Mouse (Mus musculus) adrenal gland, postnatal 25 days (tissue): ENCODE measurements at regions not wholly inside any gene's neighbourhood (a gene's known extent, or its start where the extent isn't known, plus 50 kb on each side); places are given as distances from the start of the nearest gene placed in this dataset.
"Not testable (repeated sequence)": the region's sequence is repeated elsewhere in the genome, so short reads cannot be mapped to it uniquely, and the experiment has no call there.

Experiments
- DNase-seq: peaks from one replicate; pipeline ENCODE4 v3.0.0; 2021; ENCODE audit warnings: mixed read lengths

DNA sequence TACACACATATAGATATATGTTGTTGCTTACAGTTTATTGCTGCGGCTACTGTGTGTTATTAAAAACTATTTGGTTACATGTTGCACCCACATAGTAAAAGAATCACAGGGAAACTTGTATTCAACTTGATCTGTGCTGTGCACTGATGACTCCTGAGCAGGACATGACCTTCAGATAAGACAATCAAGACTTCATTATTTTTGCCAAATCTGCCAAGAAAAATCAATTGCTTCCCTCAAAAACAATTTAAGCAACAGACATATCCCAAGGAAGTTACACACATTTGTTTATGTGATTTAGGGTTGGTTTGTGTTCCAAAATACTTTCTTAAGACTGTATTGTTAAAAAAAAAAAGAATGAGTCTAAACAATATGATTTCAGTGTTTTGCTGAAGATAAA is 114.7 kb upstream of the Emcn start:
- DNase-seq, result no peak

DNA sequence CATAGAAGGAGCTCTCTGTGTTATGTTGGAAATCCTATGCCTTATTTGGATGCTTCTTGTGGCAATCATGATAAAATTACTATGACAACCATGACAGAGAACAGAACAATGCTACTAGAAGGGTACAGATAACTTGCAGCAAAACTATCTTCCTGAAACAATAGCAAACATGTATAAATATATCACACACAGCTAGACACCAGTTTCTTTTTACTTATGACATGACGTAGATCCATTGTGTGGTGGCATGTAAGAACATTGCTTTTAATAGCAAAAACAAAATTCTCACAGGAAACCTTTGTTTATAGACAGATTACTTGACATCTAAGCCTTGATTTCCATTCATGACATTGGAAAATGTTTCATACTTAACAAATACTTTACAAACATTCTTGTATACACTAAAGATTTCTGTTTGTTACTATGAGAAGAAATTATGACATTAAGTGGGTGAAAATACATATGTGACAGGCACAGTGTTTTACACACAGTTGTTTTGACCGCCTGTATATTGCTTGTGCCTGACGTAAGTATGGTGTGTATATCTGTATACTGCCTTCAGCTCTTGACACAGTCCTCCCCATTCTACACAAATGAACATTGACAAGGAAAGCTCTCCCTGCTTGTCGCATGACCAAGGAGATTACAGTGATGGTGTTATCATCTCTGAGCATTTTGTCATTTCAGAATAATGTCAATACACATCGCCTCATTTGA is 113.6 kb upstream of the Emcn start:
- no peak for DNase-seq

DNA sequence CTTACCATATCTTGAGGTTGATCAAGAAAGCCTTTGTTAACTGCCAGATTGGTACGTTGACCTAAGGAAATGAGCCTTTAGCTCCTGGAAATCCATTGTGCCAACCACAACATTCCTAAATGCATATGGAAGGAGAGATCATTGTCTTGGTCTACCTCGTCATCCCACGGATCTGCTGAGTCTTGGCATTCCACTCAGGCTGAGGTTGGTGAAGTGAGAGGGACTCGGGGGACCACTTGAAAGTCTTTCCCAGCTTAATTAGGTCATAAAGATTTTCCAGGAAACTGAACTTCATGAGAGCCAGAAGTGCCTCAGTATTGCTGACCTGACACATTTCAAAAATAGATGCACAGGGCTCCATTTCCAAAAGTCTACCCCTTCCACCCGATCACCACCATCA is 112.5 kb upstream of the Emcn start:
- no peak for DNase-seq

DNA sequence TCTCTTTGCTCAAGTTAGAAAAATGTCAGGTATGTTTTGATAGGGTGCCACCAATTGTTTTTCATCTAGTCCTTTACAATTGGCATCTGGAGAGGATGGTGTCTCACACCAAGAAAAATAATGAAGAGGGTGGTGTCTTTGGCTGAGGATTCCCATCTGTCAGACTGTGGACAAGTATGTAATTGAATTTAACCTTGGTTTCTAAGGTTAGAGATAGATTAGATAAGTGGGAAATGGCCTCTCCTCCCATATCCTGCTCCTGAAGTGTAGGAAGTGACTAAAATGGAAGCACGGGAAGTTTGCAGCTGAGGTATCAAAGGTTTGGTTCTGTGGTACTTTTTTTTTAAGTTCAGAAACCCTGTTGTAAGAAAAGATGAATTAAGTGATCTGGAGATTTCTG is 98.0 kb upstream of the Emcn start:
- no peak for DNase-seq

DNA sequence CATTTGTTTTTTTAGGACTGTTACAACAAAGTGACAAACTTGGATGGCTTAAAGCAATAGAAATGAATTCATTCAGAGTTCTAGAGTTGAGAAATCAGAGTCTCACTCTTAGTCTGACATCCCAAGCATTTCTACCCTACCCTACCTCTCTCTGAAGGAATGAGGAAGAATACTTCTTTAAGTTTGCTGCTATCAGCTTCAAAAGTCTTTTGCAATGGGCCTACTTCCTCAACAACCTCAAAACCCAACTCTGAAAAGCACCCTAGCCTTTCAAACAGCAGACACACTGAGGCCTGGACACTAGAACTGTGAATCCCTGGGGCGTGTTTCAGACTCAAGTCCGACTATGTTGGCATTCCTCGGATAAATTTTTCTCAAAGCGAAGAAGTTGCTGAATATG is 77.0 kb upstream of the Emcn start:
- no peak for DNase-seq

DNA sequence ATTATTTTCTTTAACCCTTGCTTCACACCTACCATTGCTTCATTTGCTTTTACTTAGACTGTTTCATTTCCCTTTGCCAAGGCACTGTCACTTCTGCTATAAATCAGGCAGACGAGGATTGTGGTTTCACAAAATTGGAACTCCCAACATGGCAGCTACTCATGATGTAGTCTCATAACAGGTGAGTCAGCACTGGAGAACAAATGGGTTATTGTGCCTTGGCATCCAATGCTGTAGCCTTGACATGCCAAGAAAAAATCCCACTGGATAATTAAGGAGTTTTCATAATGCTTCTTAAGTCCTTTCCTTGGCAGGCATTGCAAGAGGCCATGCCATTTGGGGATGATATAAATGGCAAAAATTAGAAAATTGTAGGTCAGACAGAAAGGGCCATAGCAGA is 73.1 kb upstream of the Emcn start:
- DNase-seq, result no peak

DNA sequence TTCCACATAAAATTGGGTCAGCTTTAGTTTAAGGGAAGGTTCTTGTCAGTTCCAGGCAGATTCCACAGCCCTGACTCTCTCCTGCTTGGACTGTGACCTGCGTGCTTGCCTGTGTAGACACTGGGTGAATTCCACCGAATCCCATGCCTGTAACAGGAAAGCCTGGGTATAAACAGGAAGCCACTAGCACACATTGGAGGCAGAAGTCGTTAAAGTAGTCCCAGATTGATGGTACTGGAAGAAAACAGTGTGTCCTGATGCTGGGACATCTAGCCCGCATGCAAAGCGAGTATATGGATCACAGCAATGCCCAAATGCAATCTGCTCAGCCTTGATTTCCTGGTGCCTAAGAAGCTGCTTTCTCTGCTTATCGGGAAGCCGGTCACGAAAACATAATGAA is 65.4 kb upstream of the Emcn start:
- no peak for DNase-seq

DNA sequence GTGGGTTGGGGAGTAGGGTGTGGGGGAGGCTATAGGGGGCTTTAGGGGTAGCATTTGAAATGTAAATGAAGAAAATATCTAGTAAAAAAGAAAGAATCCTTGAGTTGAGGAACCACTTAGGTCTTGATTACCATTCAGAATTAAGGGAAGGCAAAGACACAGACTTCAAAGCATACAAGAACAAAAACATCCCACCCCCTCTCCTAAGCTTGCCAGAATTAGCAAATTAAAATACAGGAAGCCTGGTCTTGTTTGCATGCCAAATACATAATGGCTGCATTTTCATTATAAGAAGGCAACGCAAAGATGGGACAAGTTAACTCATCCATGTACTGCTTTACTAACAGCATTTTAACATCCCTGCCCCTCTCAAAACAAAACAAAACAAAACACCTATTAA is 61.6 kb upstream of the Emcn start:
- DNase-seq, result no peak

DNA sequence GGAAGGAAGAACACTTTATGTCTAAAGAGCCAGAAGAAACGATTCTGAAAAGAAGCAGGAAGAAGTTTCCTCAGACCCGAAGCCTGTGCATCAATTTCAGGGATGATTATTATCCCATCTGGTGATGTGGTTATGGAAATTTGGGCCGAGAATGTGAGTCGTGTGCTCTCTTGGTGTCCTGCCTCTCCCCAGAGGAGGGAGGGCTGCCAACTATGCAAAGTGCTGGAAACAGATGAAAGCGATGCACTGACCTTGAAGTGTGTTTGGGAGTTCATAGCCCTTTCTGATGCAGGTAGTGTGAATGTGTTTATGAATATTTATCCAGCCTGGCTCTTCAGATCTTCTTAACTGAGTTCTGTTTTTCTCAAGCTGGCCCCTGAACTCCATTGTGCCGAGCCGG is 59.8 kb upstream of the Emcn start:
- DNase-seq, result peak; percentile 2

DNA sequence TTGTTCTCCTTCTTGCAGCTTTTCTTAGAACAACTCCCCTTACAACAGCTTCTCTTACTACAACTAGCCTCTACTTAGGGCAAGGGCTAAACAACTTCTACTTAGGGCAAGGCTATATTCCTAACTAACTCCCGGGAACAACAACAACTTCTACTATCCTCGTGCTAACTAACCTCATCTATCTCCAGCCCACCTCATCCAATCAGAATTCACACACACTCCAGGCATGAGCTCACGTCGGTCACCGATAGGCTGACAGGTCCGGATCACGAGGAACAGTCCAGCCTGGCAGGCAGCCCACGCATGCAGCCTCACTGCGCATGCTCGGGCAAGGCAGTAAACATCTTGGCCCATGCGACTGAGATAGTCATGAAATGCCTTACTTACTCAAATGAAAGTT is 53.3 kb upstream of the Emcn start:
- not testable (repeated sequence) for DNase-seq

DNA sequence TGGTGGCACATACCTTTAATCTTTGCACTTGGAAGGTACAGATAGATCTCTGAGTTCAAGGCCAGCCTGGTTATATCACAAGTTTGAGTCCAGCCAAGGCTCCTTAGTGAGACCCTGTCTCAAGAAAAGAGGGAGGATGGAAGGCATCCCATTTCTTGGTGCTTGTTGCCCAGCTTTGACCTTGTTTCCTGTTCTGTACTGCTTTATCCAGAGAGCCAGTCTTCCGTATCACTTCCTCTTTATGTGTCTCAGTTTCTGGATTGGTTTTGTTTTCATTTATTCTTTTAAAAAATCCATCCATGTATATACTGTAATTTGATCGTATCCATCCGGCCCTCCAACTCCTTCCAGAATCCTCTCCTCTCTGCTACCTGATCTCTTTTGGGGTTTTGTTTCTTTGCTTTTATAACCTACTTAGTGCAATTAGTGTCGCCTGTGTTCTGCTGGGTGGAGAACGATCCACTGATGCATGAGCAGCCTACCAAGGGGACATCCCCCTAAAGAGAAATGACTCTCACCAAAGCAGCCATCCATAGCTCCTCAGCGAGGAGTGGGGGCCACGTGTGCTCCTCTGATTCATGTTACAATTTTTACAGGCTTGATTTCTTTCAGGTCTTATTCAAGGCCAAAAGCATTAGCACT is 52.4 kb upstream of the Emcn start:
- DNase-seq, result no peak

DNA sequence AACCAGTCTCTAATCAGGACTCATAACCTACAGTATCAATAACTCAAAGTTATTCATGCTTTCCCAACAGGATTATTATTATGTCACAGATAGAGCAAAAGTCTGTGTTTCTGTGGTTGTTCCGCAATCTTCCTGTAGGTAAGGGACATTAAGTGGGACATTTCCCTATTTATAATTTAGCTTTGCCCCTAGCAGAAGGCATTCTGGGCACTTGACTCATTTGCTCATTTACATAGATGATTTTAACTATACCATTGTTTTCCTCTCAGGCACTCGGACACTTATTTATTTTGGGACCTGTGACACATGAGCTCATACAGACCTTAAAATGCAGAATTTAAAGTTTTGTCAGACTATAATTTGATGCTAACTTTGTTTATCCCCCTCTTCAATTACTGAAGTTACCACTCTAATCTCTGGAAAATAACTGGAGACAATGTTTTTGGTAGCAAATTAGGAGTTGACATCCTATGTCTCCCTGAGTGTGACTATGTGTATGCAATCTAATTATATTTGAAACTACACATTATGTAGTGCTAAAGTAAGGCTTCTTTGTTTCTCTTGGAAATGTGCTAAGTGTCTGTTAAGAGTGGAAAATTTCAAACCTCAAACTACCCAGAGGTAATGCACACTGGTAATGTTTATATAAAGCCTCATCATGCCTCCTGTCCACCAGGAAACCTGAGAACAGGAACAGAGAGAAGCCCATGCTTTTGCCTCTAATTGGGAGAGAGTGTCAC is 51.8 kb upstream of the Emcn start:
- DNase-seq, result no peak

DNA sequence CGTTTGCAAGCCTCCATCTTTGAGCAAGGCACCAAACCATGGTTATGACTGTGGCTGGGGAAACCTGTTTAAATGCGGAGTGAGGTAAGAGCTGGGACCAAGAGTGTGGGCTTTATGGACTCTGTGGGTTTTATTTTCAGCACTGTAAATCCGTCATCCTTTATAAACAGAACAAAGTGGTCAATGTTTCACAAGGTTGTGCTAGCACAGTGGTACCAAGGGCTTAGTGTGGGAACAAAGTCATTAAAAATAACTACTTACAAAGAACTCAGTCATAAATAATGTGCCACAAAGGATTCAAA is 51.2 kb upstream of the Emcn start:
- no peak for DNase-seq
